Mouse (Mus musculus) liver, embryonic 16.5 days (tissue): Measurements from ENCODE around the gene Ino80. TPM values are rescaled to one million over a fixed set of nuclear protein-coding genes. Genes with fewer than 3 reads are reported as not detected.

ENCODE experiments used
- ATAC-seq: fragments of 200-750 bp; cut with Nextera tagmentation; 2 replicates; pipeline ENCODE4 v1.8.0; 2017; ENCODE audit warnings: low read depth, mild to moderate bottlenecking, moderate number of reproducible peaks, moderate library complexity
- H3K27ac ChIP-seq: fragments of 300-500 bp; sonication (generic); 2 replicates; pipeline ENCODE4 v1.5.1; 2014; ENCODE audit warnings: mild to moderate bottlenecking, low read length
- H3K27me3 ChIP-seq: fragments of 300-500 bp; sonication (generic); 2 replicates; pipeline ENCODE4 v1.6.1; 2014; ENCODE audit warnings: low read depth, low read length, mixed read lengths; ENCODE audit not compliant: control insufficient read depth, insufficient read depth
- H3K36me3 ChIP-seq: fragments of 300-500 bp; sonication (generic); 2 replicates; pipeline ENCODE4 v1.6.1; 2014; ENCODE audit warnings: mild to moderate bottlenecking; ENCODE audit not compliant: control insufficient read depth, insufficient read depth
- H3K4me1 ChIP-seq: fragments of 300-500 bp; sonication (generic); 2 replicates; pipeline ENCODE4 v1.6.1; 2014; ENCODE audit warnings: low read depth, low read length, mixed read lengths; ENCODE audit not compliant: control insufficient read depth
- H3K4me2 ChIP-seq: fragments of 300-500 bp; sonication (generic); 2 replicates; pipeline ENCODE4 v1.6.1; 2014; ENCODE audit warnings: low read depth, low read length, mixed read lengths
- H3K4me3 ChIP-seq: fragments of 300-500 bp; sonication (generic); 2 replicates; pipeline ENCODE4 v1.5.1; 2014; ENCODE audit warnings: low read depth, mild to moderate bottlenecking, low read length
- H3K9ac ChIP-seq: fragments of 300-500 bp; sonication (generic); 2 replicates; pipeline ENCODE4 v1.6.1; 2014; ENCODE audit warnings: low read depth, low read length
- H3K9me3 ChIP-seq: fragments of 300-500 bp; sonication (generic); replicated peaks from 2 replicates; pipeline ENCODE4 v1.6.1; 2016; ENCODE audit warnings: low read length; ENCODE audit not compliant: control insufficient read depth
- WGBS: fragments of 180-500 bp; shearing (Covaris S2); extraction: QIAGEN DNeasy Blood & Tissue Kit; methylation state at CpG from one replicate; pipeline ENCODE4 v1.1.7; 2014; ENCODE audit not compliant: insufficient replicate concordance; 5-methylcytosine and 5-hydroxymethylcytosine counted together
- polyA plus RNA-seq: library from polyadenylated mRNA; unstranded; fragments of >200 nt; fragmentation: Nextera tagmentation; extraction: Ambion mirVana; gene quantifications from 2 replicates; pipeline ENCODE4 v1.2.1, GENCODE M21; 2015

Ino80 gene
- polyA plus RNA-seq, 1 experiment from 2014 or later, result 1.1 TPM

DNA sequence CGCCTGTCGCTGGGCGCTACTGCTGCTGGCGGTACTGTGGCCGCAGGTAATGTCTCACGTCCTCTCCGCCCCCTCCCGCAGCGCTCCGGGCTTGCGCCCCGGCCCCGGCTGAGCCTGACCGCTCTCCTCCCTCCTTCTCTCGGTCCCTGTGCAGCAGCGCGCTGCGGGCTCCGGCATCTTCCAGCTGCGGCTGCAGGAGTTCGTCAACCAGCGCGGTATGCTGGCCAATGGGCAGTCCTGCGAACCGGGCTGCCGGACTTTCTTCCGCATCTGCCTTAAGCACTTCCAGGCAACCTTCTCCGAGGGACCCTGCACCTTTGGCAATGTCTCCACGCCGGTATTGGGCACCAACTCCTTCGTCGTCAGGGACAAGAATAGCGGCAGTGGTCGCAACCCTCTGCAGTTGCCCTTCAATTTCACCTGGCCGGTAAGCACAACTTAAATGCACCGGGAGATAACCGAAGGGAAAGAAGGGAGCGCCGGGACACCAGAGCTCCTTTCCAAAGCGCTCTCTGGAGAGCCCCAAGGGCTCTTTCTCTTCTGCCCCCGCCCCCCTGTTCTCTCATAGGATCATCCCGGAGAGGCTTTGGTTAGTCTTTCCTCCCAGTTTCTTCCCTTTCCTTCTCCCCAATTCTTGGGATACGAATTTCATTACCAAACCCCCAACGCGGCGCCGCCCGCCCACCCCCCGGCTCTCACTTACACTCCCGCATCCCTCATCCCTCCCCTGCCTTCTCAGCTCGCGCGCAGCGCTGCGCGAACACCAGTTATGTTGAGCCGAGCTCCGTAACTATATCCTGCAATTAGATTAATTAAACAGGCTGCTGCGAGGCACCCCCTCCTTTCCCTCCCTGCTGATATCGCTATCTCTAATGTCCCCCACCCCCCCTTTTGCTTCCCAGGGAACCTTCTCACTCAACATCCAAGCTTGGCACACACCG lies 151.1 kb downstream of the Ino80 start:
- Histone ChIP-seq H3K27me3 (peaks cover 86% of the 10 kb centered on the region), H3K9ac (no peak overlapping the region; the same call in 1 of the 2 replicates)

DNA sequence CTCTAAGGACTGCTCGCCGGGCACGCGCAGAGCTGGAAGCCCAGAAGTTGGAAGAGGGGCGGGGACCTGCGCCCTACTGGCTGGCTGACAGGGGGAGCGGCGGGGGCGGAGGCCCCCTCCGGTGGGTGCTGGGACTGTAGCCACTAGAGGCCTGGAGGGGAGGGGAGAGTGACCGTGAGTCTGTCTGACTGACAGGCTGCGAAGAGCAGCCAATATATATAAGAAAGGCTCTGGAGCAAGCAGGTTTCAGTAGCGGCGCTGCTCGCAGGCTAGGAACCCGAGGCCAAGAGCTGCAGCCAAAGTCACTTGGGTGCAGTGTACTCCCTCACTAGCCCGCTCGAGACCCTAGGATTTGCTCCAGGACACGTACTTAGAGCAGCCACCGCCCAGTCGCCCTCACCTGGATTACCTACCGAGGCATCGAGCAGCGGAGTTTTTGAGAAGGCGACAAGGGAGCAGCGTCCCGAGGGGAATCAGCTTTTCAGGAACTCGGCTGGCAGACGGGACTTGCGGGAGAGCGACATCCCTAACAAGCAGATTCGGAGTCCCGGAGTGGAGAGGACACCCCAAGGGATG lies 151.8 kb downstream of the Ino80 start, which contains the start of gene Dll4:
TSS of gene Dll4 (plus strand) at position 217 of the 576 bp plus-strand sequence.
- Histone ChIP-seq H3K4me2 (peak within 1 kb of the TSS; percentile 56), H3K36me3 (no peaks in the 10 kb centered on the region), H3K27ac (no peak within 1 kb of the TSS), H3K9ac (no peak within 1 kb of the TSS; the same call in 1 of the 2 replicates), H3K4me3 (peak within 1 kb of the TSS; percentile 50), H3K4me1 (peaks cover 54% of the 10 kb centered on the region), H3K9me3 (no peaks in the 10 kb centered on the region), H3K27me3 (peaks cover 87% of the 10 kb centered on the region)
- ATAC-seq, result peak; percentile 38
- WGBS, result 1% methylated on average over 33 of the region's 33 CpGs

More for the DNA sequence above, 151.1 kb downstream of the Ino80 start:
- Histone ChIP-seq H3K36me3 (no peaks in the 10 kb centered on the region), H3K27ac (no peak overlapping the region), H3K4me2 (peak overlapping the region; percentile 56), H3K4me1 (peaks cover 47% of the 10 kb centered on the region), H3K4me3 (peak overlapping the region; percentile 50), H3K9me3 (no peaks in the 10 kb centered on the region)
- no peak for ATAC-seq
- WGBS, result under 1% methylated on average over 61 of the region's 61 CpGs

DNA sequence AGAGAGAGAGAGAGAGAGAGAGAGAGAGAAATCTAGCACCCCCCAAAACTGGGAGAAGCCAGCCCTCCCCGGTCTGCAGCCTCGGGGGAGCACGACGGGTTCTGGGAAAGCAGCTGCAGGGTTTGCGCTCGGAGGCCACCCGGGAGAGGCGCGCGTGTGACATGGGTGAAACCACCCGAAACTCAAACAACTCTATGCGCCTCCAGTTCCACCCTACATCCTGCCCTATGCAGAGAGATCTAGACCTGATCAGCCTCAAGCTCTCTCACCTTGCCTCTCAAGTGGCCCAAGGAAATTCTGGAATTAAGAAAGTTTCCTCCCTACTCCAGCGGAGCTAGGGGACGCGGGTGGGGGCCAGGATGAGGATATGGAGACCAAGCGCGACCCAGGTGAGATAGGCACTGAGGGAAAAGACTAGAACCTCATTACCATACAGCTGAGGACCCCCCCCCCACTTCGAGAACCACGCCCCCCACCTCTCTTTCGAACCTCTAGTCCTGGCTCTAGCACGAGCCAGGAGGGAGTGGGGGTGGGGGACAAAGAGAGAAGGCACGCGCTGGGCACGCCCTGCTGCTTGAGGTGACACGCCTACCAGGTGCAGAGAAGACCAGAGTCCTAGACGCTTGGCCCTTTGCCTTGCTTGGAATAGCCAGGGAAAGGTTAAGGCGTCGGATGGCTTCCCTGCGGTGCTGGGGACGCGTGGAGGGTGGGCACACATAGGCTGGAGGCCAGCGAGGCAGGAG lies 152.7 kb downstream of the Ino80 start:
- no peak overlapping the region for H3K9ac ChIP-seq
- H3K4me3 ChIP-seq, result peak overlapping the region; percentile 50
- peaks cover 90% of the 10 kb centered on the region for H3K27me3 ChIP-seq
- H3K4me2 ChIP-seq, result peak overlapping the region; percentile 56
- 0% methylated on average over 32 of the region's 32 CpGs for WGBS
- H3K27ac ChIP-seq, result no peak overlapping the region
- H3K36me3 ChIP-seq, result no peaks in the 10 kb centered on the region
- no peaks in the 10 kb centered on the region for H3K9me3 ChIP-seq
- peaks cover 58% of the 10 kb centered on the region for H3K4me1 ChIP-seq
- ATAC-seq, result no peak

DNA sequence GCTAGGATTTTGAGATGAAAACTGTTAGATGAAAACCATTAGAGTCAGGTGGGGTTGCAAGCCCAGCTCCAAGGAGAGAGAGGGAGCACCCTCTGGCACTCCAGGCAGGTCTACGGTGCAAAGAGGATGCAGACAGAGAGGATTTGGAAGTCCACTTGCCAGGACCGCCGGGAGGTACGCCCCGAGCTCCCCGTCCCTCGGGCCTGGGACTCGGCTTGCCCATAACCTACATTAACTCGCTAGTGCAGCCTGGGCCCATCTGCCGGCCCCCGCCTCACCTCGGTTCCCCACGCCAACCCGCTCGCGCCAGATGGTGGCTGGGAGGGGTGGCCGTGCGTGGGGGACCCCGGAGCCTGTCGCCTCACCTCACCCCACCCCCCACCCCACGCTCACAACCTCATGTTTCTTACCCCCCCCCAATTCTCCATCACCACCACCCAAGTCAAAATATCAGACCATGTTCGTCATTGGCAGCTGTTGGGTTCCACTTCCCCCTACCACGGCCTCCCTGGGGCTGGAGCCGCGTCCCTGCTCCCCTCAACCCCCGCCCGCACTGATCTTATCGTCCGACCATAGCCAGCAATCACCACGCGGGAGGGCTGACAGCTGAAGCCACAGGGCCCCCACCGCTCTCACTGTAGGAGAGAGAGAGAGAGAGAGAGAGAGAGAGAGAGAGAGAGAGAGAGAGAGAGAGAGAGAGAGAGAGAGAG lies 153.5 kb downstream of the Ino80 start:
- WGBS, result 9% methylated on average over 32 of the region's 32 CpGs
- no peak for ATAC-seq
- Histone ChIP-seq H3K27ac (no peak overlapping the region), H3K9me3 (no peaks in the 10 kb centered on the region), H3K9ac (no peak overlapping the region), H3K4me3 (peak overlapping the region; percentile 50), H3K4me2 (peak overlapping the region; percentile 56), H3K4me1 (peaks cover 54% of the 10 kb centered on the region), H3K27me3 (peaks cover 84% of the 10 kb centered on the region), H3K36me3 (no peaks in the 10 kb centered on the region)

Other genes starting within 250 kb of the Ino80 start
- gene Ppp1r14d, start 247.8 kb downstream of the Ino80 start, polyA plus RNA-seq, result not detected in 2 replicates
- 0.29 and 1.1 TPM in 2 replicates for gene Spint1, start 240.3 kb downstream of the Ino80 start, polyA plus RNA-seq
- gene Rhov, start 206.4 kb downstream of the Ino80 start, polyA plus RNA-seq, result 0.20 TPM in 1 of 2 replicates, not detected in the other
- 5.5 and 6.3 TPM in 2 replicates for gene Vps18, start 188.9 kb downstream of the Ino80 start, polyA plus RNA-seq
- gene Dll4, start 151.9 kb downstream of the Ino80 start, polyA plus RNA-seq, result 2.0 and 2.1 TPM in 2 replicates
- 6.2 and 8.5 TPM in 2 replicates for gene Chac1, start 126.5 kb downstream of the Ino80 start, polyA plus RNA-seq
- gene Exd1, start 69.9 kb upstream of the Ino80 start, polyA plus RNA-seq, result 0.14 and 0.34 TPM in 2 replicates
- gene Chp1, start 70.0 kb upstream of the Ino80 start, polyA plus RNA-seq, result 68.8 and 69.6 TPM in 2 replicates
- gene Nusap1, start 140.6 kb upstream of the Ino80 start, polyA plus RNA-seq, result 101 and 110 TPM in 2 replicates
- gene Oip5, start 140.8 kb upstream of the Ino80 start, polyA plus RNA-seq, result 36.1 and 41.4 TPM in 2 replicates
- 28.2 and 29.5 TPM in 2 replicates for gene Ndufaf1, start 185.1 kb upstream of the Ino80 start, polyA plus RNA-seq
- gene Rtf1, start 197.4 kb upstream of the Ino80 start, polyA plus RNA-seq, result 10.6 and 13.2 TPM in 2 replicates